Mouse (Mus musculus) liver, embryonic 11.5 days (tissue): ENCODE data around the gene Rbpj. TPM values are rescaled to one million over a fixed set of nuclear protein-coding genes. Genes with fewer than 3 reads are reported as not detected.

Experiments
- ATAC-seq: fragments of 200-750 bp; cut with Nextera tagmentation; replicated peaks from 2 replicates; pipeline ENCODE4 v1.8.0; 2017; ENCODE audit warnings: moderate number of reproducible peaks, mild to moderate bottlenecking, moderate TSS enrichment, moderate library complexity; ENCODE audit not compliant: low FRiP score
- DNase-seq: peaks from one replicate; pipeline ENCODE4 v3.0.0-alpha.2; 2017; ENCODE audit warnings: low spot score
- H3K27ac ChIP-seq: fragments of 300-500 bp; sonication (generic); 2 replicates; pipeline ENCODE4 v1.5.1; 2014; ENCODE audit warnings: mild to moderate bottlenecking, low read depth, low read length, control low read depth
- H3K27me3 ChIP-seq: fragments of 300-500 bp; sonication (generic); replicated peaks from 2 replicates; pipeline ENCODE4 v1.6.1; 2014; ENCODE audit warnings: low read length, mixed read lengths; ENCODE audit not compliant: control insufficient read depth, insufficient read depth
- H3K36me3 ChIP-seq: fragments of 300-500 bp; sonication (generic); 2 replicates; pipeline ENCODE4 v1.6.1; 2014; ENCODE audit warnings: mild to moderate bottlenecking, low read length, moderate library complexity, mixed read lengths; ENCODE audit not compliant: control insufficient read depth, insufficient read depth
- H3K4me1 ChIP-seq: fragments of 300-500 bp; sonication (generic); replicated peaks from 2 replicates; pipeline ENCODE4 v1.6.1; 2014; ENCODE audit warnings: low read length, mixed read lengths; ENCODE audit not compliant: control insufficient read depth, insufficient read depth
- H3K4me2 ChIP-seq: fragments of 300-500 bp; sonication (generic); 2 replicates; pipeline ENCODE4 v1.6.1; 2014; ENCODE audit warnings: mild to moderate bottlenecking, control low read depth, moderate library complexity
- H3K4me3 ChIP-seq: fragments of 300-500 bp; sonication (generic); 2 replicates; pipeline ENCODE4 v1.5.1; 2014; ENCODE audit warnings: low read depth, low read length, control low read depth
- H3K9ac ChIP-seq: fragments of 300-500 bp; sonication (generic); 2 replicates; pipeline ENCODE4 v1.6.1; 2014; ENCODE audit warnings: low read depth, low read length, control low read depth
- H3K9me3 ChIP-seq: fragments of 300-500 bp; sonication (generic); 2 replicates; pipeline ENCODE4 v1.6.1; 2016; ENCODE audit warnings: low read length, inconsistent platforms, mixed read lengths; ENCODE audit not compliant: control insufficient read depth
- WGBS: fragments of 180-500 bp; shearing (Covaris S2); extraction: QIAGEN DNeasy Blood & Tissue Kit; methylation state at CpG from one replicate; pipeline ENCODE4 v1.1.7; 2014; 5-methylcytosine and 5-hydroxymethylcytosine counted together
- polyA plus RNA-seq: library from polyadenylated mRNA; unstranded; fragments of >200 nt; fragmentation: Nextera tagmentation; extraction: Ambion mirVana; gene quantifications from 2 replicates; pipeline ENCODE4 v1.2.1, GENCODE M21; 2014

The Rbpj gene
- polyA plus RNA-seq, 1 experiment from 2014 or later = 21.6 TPM

GRCm38 (mm10) chr5:53525305-53526069 lies 59.5 kb downstream of the Rbpj start:
- WGBS = 73% methylated on average over 20 of the region's 20 CpGs
- Histone ChIP-seq H3K27ac (no peak overlapping the region), H3K9me3 (no peaks in the 10 kb centered on the region), H3K9ac (no peak overlapping the region), H3K27me3 (no peaks in the 10 kb centered on the region), H3K4me2 (no peak overlapping the region), H3K36me3 (no peaks in the 10 kb centered on the region), H3K4me3 (no peak overlapping the region), H3K4me1 (no peaks in the 10 kb centered on the region; the same call in 1 of the 2 replicates)
- no peak for ATAC-seq
- DNase-seq = no peak

DNA sequence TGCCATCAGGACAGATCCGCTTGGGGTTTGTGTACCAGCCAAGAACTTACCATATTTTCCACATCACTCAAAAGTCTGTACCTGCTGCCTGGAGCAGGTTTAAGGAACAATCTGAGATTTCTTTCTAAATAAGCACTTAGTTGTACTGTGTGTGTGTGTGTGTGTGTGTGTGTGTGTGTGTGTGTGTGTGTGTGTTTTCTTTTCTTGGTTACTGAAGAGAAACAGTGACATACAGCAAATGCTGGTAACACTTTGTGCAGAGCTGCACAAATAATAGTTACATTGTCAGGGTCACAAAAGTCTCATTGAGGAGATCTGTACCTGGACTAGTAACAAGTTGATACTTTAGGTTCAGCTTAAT lies 60.1 kb downstream of the Rbpj start:
- ATAC-seq (no peak), DNase-seq (no peak)
- Histone ChIP-seq H3K4me2 (no peak overlapping the region), H3K27ac (no peak overlapping the region), H3K9ac (no peak overlapping the region), H3K36me3 (no peaks in the 10 kb centered on the region), H3K4me3 (no peak overlapping the region), H3K4me1 (no peaks in the 10 kb centered on the region; the same call in 1 of the 2 replicates), H3K27me3 (no peaks in the 10 kb centered on the region), H3K9me3 (no peaks in the 10 kb centered on the region)
- WGBS = 81% methylated on average over 1 of the region's 1 CpGs

DNA sequence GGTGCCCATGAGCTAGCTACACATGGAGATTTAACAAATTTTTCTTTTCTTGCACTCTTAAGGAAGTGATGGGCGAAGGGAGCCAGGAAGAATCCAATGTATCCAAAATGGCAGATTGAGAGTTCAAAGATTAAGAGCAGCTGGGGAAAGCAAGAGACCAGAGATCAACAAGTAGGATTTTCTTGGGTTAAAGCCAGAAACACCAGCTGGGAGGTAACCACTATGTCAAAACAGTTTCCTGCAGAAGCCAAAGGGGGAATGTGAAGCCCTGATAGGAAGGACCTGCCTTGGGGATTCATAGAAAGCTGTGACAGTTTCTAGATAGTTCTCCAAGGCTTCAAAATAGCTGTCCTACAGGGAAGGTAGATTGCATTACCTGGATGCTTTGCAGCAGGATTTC lies 63.9 kb downstream of the Rbpj start:
- ATAC-seq = no peak
- H3K4me2 ChIP-seq = no peak overlapping the region
- no peak overlapping the region for H3K9ac ChIP-seq
- no peaks in the 10 kb centered on the region for H3K27me3 ChIP-seq
- no peaks in the 10 kb centered on the region; the same call in 1 of the 2 replicates for H3K4me1 ChIP-seq
- DNase-seq = no peak
- no peak overlapping the region for H3K27ac ChIP-seq
- no peaks in the 10 kb centered on the region for H3K36me3 ChIP-seq
- H3K4me3 ChIP-seq = no peak overlapping the region
- WGBS = 73% methylated on average over 1 of the region's 1 CpGs
- no peaks in the 10 kb centered on the region for H3K9me3 ChIP-seq

DNA sequence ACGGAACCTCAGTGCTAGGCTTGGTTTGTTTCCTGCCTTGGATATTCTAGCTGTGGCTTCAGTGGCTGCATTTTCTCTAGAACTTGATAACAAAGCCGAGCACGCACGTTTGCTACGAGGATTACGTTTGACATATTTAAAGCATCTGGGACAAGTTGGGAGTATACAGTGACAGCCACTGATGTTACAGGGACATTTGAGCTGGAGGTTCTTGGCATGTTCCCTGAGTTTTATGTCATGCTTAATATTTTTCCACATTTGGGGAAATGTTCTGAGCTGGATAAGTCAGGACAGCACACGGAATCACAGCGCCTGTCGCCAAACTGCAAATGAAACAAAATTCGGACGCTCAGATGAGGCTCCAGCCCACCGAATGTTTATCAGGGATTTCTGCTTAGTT lies 69.1 kb downstream of the Rbpj start:
- 78% methylated on average over 12 of the region's 12 CpGs for WGBS
- no peaks in the 10 kb centered on the region; the same call in 1 of the 2 replicates for H3K4me1 ChIP-seq
- DNase-seq (no peak), ATAC-seq (no peak)
- H3K36me3 ChIP-seq = no peaks in the 10 kb centered on the region
- H3K27ac ChIP-seq = no peak overlapping the region
- no peak overlapping the region for H3K9ac ChIP-seq
- H3K4me2 ChIP-seq = no peak overlapping the region
- no peaks in the 10 kb centered on the region for H3K27me3 ChIP-seq
- H3K4me3 ChIP-seq = no peak overlapping the region
- no peaks in the 10 kb centered on the region for H3K9me3 ChIP-seq

- Histone ChIP-seq H3K4me2 (no peak overlapping the region), H3K27me3 (no peaks in the 10 kb centered on the region), H3K9me3 (no peaks in the 10 kb centered on the region), H3K27ac (no peak overlapping the region), H3K36me3 (no peaks in the 10 kb centered on the region), H3K9ac (no peak overlapping the region), H3K4me3 (no peak overlapping the region), H3K4me1 (no peaks in the 10 kb centered on the region)
- DNase-seq (no peak), ATAC-seq (no peak)
- WGBS = 67% methylated on average over 12 of the region's 12 CpGs
Measured at GRCm38 (mm10) chr5:53536635-53537554, 70.9 kb downstream of the Rbpj start.

- Histone ChIP-seq H3K4me1 (no peaks in the 10 kb centered on the region), H3K9ac (no peak overlapping the region), H3K36me3 (no peaks in the 10 kb centered on the region), H3K4me2 (no peak overlapping the region), H3K9me3 (no peaks in the 10 kb centered on the region), H3K27me3 (no peaks in the 10 kb centered on the region), H3K4me3 (no peak overlapping the region), H3K27ac (no peak overlapping the region)
- ATAC-seq = no peak
- no peak for DNase-seq
- 57% methylated on average over 18 of the region's 18 CpGs for WGBS
Measured at GRCm38 (mm10) chr5:53539860-53540633, 74.1 kb downstream of the Rbpj start.

GRCm38 (mm10) chr5:53542073-53542472 lies 76.1 kb downstream of the Rbpj start:
- Histone ChIP-seq H3K4me1 (no peaks in the 10 kb centered on the region), H3K27me3 (no peaks in the 10 kb centered on the region), H3K4me3 (no peak overlapping the region), H3K27ac (no peak overlapping the region), H3K9ac (no peak overlapping the region), H3K36me3 (no peaks in the 10 kb centered on the region), H3K9me3 (no peaks in the 10 kb centered on the region), H3K4me2 (no peak overlapping the region)
- ATAC-seq (no peak), DNase-seq (no peak)
- WGBS = 26% methylated on average over 1 of the region's 1 CpGs

- 64% methylated on average over 4 of the region's 4 CpGs for WGBS
- ATAC-seq = no peak
- Histone ChIP-seq H3K9me3 (no peaks in the 10 kb centered on the region), H3K27ac (no peak overlapping the region), H3K4me1 (no peaks in the 10 kb centered on the region), H3K4me2 (no peak overlapping the region), H3K36me3 (no peaks in the 10 kb centered on the region), H3K9ac (no peak overlapping the region), H3K27me3 (no peaks in the 10 kb centered on the region), H3K4me3 (no peak overlapping the region)
- DNase-seq = no peak
Measured at GRCm38 (mm10) chr5:53543399-53543798, 77.4 kb downstream of the Rbpj start.
